Mouse (Mus musculus): Measurements from ENCODE around the gene Atad3a. TPM values are rescaled to one million over a fixed set of nuclear protein-coding genes. Genes with fewer than 3 reads are reported as not detected.

The Atad3a gene
- polyA plus RNA-seq, 1 experiment from 2014 or later = 99.0 TPM

DNA sequence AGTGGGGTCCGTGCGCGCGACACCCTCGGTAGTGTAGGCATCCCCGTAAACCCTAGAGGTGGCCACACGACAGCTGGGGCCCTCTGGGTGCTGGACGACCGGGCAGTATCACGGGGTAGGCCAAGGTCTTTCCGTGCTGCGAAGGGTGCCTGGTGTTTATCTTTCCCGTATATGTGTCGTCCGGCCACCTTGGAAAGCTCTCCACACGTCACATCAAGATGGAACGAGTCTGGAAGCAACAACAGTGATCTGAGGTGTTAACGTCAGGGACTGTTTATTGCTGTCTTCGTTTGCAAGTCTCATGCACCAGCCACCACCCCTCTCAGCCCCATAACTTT lies 55.3 kb downstream of the Atad3a start:
- peak overlapping the region; percentile 94 for H3K9ac ChIP-seq (ENCODE audit: low read length)
- H3K4me2 ChIP-seq (ENCODE audit: low read depth, low read length) = peak overlapping the region; percentile 71
- under 1% methylated on average over 19 of the region's 19 CpGs for WGBS
- H3K36me3 ChIP-seq (ENCODE audit: control insufficient read depth, insufficient read depth, low read length) = no peaks in the 10 kb centered on the region
- H3K27ac ChIP-seq (ENCODE audit: low read length) = peak overlapping the region; percentile 98
- no peaks in the 10 kb centered on the region for H3K27me3 ChIP-seq (ENCODE audit: control insufficient read depth, insufficient read depth, low read length)
- peaks cover 13% of the 10 kb centered on the region for H3K4me1 ChIP-seq (ENCODE audit: control insufficient read depth, insufficient read depth, low read length)
- ATAC-seq (ENCODE audit: insufficient read depth, low FRiP score) = no peak
- H3K4me3 ChIP-seq (replicated peaks; ENCODE audit: low read length) = peak overlapping the region; percentile 100
- H3K9me3 ChIP-seq (replicated peaks; ENCODE audit: control insufficient read depth, low read length) = no peaks in the 10 kb centered on the region

DNA sequence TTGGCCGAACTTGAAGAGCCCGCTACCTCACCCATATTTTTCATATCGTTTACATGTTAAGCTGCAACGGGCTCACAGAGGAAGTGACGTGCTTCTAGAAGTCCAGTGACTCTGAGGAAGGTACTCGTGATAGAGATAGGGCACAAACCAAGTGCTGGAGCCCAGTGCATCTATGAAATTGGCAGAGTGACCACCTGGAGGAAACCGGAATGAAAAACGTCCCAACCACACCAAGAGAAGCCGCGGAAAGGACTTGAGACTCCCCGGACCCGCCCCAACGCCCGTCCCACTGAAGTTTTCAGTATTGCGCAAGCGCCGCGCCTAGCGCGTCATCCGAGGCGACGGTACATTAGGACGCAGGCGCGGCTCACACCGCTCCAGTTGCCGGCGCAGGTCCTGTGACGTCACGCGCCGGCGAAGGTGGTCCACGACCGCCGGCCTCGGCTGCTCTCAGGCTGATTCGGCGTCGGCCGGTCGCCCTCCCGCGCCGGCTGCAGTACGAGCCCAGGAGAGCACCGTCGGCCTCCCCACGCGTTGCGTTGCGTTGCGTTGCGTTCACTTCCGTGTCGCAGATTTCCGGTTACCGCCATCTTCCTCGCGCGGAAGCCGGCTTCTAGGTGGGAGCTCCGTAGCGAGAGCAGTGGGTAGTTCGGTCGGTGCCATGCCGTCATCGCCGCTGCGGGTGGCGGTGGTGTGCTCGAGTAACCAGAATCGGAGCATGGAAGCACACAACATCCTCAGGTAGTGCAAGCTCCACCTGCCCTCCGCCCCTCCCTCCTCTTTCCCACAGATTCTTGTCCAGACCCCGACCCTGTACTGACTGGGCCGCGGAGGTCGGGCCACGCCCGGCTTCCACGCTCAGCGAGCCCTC lies 55.9 kb downstream of the Atad3a start, which contains the start of gene Ssu72:
Gene Ssu72 (plus strand): TSS at position 80 of the 871 bp plus-strand sequence.
- WGBS = under 1% methylated on average over 82 of the region's 83 CpGs
- peak within 1 kb of the TSS; percentile 100 for H3K4me3 ChIP-seq (replicated peaks; ENCODE audit: low read length)
- H3K27me3 ChIP-seq (ENCODE audit: control insufficient read depth, insufficient read depth, low read length) = no peaks in the 10 kb centered on the region
- H3K4me1 ChIP-seq (ENCODE audit: control insufficient read depth, insufficient read depth, low read length) = peaks cover 13% of the 10 kb centered on the region
- H3K9me3 ChIP-seq (replicated peaks; ENCODE audit: control insufficient read depth, low read length) = no peaks in the 10 kb centered on the region
- peak within 1 kb of the TSS; percentile 75 for H3K4me2 ChIP-seq (ENCODE audit: low read depth, low read length)
- no peaks in the 10 kb centered on the region for H3K36me3 ChIP-seq (ENCODE audit: control insufficient read depth, insufficient read depth, low read length)
- ATAC-seq (ENCODE audit: insufficient read depth, low FRiP score) = peak; percentile 94
- H3K27ac ChIP-seq (ENCODE audit: low read length) = peak within 1 kb of the TSS; percentile 98
- peak within 1 kb of the TSS; percentile 94 for H3K9ac ChIP-seq (ENCODE audit: low read length)

DNA sequence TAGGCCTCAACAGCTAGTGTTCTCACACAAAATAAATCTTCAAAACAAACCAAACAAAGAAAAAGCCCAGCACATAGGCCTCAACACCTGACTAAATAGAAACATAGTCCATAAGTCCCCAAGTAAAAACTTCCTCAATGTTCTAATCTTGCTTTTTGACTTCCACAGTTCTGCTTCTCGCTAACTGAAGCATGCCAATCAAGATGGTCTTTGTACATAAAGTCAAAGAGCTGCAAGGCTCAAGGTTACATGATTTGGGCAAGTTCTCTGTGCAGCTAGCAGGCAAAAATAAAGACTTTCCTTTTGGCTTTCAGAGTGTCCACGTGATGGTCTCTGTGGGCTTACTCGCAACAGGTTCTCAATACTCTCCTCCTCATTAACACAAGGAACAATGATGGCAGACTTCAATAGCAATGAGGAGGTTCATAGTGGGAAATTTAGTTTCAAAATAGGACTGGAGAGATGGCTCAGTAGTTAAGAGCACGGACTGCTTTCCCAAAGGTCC lies 57.4 kb downstream of the Atad3a start:
- H3K9me3 ChIP-seq (replicated peaks; ENCODE audit: control insufficient read depth, low read length) = no peaks in the 10 kb centered on the region
- 92% methylated on average over 4 of the region's 4 CpGs for WGBS
- no peak overlapping the region for H3K4me3 ChIP-seq (replicated peaks; ENCODE audit: low read length)
- no peaks in the 10 kb centered on the region for H3K36me3 ChIP-seq (ENCODE audit: control insufficient read depth, insufficient read depth, low read length)
- no peak overlapping the region for H3K9ac ChIP-seq (ENCODE audit: low read length)
- no peak overlapping the region for H3K27ac ChIP-seq (ENCODE audit: low read length)
- H3K4me1 ChIP-seq (ENCODE audit: control insufficient read depth, insufficient read depth, low read length) = peaks cover 6% of the 10 kb centered on the region
- no peak for ATAC-seq (ENCODE audit: insufficient read depth, low FRiP score)
- no peak overlapping the region for H3K4me2 ChIP-seq (ENCODE audit: low read depth, low read length)
- H3K27me3 ChIP-seq (ENCODE audit: control insufficient read depth, insufficient read depth, low read length) = no peaks in the 10 kb centered on the region

DNA sequence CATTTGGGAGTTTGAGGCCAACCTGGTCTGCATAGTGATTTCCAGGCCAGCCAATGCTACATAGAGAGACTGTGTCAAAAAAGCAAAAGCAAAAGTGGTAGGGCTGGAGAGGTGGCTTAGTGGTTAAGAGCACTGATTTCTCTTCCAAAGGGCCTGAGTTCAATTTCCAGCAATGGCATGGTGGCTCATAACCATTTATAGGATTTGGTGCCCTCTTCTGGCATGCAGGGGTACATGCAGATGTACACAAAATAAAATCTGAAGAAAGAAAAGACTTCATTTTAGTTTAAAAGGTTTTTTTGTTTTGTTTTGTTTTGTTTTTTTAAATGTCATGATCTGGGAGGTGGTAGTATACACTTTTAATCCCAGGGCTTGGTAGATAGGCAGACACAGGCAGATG lies 60.5 kb downstream of the Atad3a start:
- Histone ChIP-seq H3K4me2 (ENCODE audit: low read depth, low read length) (no peak overlapping the region), H3K4me1 (ENCODE audit: control insufficient read depth, insufficient read depth, low read length) (peaks cover 12% of the 10 kb centered on the region), H3K27me3 (ENCODE audit: control insufficient read depth, insufficient read depth, low read length) (no peaks in the 10 kb centered on the region; the same call in 1 of the 2 replicates), H3K9me3 (replicated peaks; ENCODE audit: control insufficient read depth, low read length) (no peaks in the 10 kb centered on the region), H3K4me3 (replicated peaks; ENCODE audit: low read length) (no peak overlapping the region), H3K9ac (ENCODE audit: low read length) (no peak overlapping the region), H3K36me3 (ENCODE audit: control insufficient read depth, insufficient read depth, low read length) (no peaks in the 10 kb centered on the region), H3K27ac (ENCODE audit: low read length) (no peak overlapping the region)
- no peak for ATAC-seq (ENCODE audit: insufficient read depth, low FRiP score)

DNA sequence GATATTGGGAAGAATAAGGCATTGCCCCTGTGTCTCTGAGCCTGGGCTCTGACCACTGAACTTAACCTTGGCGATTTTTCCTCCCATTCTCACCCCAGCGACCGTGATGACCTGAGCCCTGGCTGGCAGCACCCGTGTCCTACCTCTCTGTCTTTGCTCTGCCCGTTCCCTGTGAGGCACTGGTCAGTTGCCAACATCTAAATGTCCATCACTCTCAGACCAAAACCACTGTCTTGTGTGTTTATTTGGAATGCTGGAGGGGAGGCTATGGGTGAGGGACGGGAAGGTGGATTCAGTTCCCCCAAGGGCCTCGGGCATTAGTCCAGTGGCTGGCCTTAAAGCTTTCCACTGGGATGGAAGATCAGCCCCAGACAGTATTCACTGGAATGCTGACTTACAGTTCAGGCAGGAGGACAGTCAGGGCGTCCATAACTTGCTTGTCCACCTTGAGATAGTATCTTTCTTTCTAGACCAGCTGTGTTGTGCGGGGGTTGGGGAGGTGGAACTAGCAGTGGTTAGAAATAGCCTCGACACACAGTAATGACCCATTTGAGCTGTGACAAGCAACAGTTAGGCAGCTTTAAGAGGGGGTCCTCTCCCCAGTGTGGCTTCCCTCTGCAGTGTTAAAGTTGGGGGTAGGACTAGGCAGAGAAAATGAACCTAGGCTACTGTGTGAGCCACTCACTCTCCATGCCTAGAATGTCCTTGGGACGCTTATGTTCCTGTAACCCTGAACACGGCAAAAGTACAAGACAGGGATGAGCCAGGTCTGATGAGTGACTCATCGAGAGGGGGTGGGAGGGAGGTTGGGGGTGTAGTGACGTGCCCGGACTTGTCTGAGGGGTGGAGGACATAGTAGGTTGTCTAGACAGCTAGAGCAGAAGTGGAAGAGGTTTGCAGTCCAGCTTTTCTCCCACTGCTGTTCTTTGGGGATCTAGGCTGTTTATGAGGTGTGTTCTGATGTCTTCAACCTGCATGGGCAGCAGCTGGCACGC lies 64.3 kb downstream of the Atad3a start:
- Histone ChIP-seq H3K9ac (ENCODE audit: low read length) (0 out of 2 replicates have a peak overlapping the region, but pooled peaks have one; percentile 90), H3K4me3 (replicated peaks; ENCODE audit: low read length) (no peak overlapping the region)
- no peak for ATAC-seq (ENCODE audit: insufficient read depth, low FRiP score)

DNA sequence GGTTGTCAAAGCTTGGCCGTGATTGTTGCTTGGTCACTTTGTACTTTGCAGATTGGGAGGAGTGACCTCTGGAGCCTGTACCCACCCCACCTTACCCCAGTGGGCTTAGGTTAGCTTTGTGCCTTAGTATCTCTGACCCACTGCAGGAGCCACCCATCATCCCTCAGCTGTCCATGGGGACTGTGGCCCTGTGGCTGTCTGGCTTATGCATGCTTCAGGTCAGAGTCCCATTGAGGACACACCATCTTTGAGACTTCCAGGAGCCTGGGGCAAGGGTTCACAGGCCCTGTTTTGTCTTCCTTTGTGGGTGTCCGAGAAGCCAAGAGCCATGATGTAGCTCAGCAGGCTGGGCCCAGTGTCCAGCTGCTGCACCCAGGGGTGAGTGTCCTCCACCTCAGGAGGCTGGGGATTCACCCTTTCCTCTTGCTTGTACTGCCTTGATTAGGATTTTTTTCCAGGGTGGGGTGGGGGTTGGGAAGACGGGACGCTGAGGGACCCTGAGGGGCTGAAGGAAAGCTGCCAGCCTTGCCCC lies 65.3 kb downstream of the Atad3a start:
- no peak for ATAC-seq (ENCODE audit: insufficient read depth, low FRiP score)
- peak overlapping the region; percentile 71 for H3K4me3 ChIP-seq (replicated peaks; ENCODE audit: low read length)
- WGBS = 80% methylated on average over 4 of the region's 4 CpGs
- peaks cover 20% of the 10 kb centered on the region for H3K4me1 ChIP-seq (ENCODE audit: control insufficient read depth, insufficient read depth, low read length)
- H3K9me3 ChIP-seq (replicated peaks; ENCODE audit: control insufficient read depth, low read length) = no peaks in the 10 kb centered on the region
- H3K36me3 ChIP-seq (ENCODE audit: control insufficient read depth, insufficient read depth, low read length) = no peaks in the 10 kb centered on the region
- peak overlapping the region; percentile 90 for H3K9ac ChIP-seq (ENCODE audit: low read length)
- H3K27ac ChIP-seq (ENCODE audit: low read length) = no peak overlapping the region
- peak overlapping the region; percentile 98 for H3K4me2 ChIP-seq (ENCODE audit: low read depth, low read length)
- H3K27me3 ChIP-seq (ENCODE audit: control insufficient read depth, insufficient read depth, low read length) = no peaks in the 10 kb centered on the region; the same call in 1 of the 2 replicates

More for the DNA sequence above, 64.3 kb downstream of the Atad3a start:
- no peak overlapping the region for H3K27ac ChIP-seq (ENCODE audit: low read length)
- H3K36me3 ChIP-seq (ENCODE audit: control insufficient read depth, insufficient read depth, low read length) = no peaks in the 10 kb centered on the region
- H3K4me2 ChIP-seq (ENCODE audit: low read depth, low read length) = no peak overlapping the region
- no peaks in the 10 kb centered on the region for H3K9me3 ChIP-seq (replicated peaks; ENCODE audit: control insufficient read depth, low read length)
- no peaks in the 10 kb centered on the region; the same call in 1 of the 2 replicates for H3K27me3 ChIP-seq (ENCODE audit: control insufficient read depth, insufficient read depth, low read length)
- peaks cover 20% of the 10 kb centered on the region for H3K4me1 ChIP-seq (ENCODE audit: control insufficient read depth, insufficient read depth, low read length)
- whole genome bisulfite sequencing = 69% methylated on average over 16 of the region's 16 CpGs

DNA sequence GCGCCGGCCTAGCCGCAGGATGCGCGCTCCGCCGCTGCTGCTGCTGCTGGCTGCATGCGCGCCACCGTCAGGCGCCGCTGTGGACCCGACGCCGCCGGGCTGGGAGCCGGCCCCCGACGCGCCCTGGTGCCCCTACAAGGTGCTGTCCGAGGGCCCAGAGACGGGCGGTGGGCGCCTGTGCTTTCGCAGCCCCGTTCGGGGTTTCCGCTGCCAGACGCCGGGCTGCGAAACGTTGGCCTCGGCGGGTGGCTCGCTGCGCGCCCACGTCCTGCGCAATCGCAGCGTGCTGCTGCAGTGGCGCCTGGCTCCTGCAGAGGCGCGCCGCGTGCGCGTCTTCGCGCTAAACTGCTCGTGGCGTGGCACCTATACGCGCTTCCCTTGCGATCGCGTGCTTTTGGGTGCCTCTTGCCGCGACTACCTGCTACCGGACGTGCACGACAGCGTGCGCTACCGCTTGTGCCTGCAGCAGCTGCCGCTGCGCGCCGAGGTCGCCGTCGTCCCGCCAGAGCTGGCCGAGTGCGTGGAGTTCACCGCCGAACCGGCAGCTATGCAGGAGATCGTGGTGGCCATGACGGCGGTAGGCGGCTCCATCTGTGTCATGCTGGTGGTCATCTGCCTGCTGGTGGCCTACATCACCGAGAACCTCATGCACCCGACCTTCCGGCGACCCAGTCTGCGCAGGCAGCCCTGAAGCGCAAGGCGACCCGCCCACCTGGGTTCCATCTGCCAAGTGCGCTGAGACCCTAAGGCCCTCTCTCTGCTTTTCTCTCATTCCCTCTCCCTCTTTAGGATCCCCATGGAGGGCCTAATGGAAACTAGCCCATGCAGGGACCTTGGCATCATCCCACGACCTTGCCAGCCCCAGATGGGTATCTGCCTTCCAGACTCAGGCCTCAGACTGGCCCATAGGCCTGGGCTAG lies 66.2 kb downstream of the Atad3a start:
- Histone ChIP-seq H3K36me3 (ENCODE audit: control insufficient read depth, insufficient read depth, low read length) (no peaks in the 10 kb centered on the region), H3K27me3 (ENCODE audit: control insufficient read depth, insufficient read depth, low read length) (no peaks in the 10 kb centered on the region; the same call in 1 of the 2 replicates), H3K9me3 (replicated peaks; ENCODE audit: control insufficient read depth, low read length) (no peaks in the 10 kb centered on the region), H3K27ac (ENCODE audit: low read length) (no peak overlapping the region; the same call in 1 of the 2 replicates), H3K4me1 (ENCODE audit: control insufficient read depth, insufficient read depth, low read length) (peaks cover 20% of the 10 kb centered on the region), H3K4me3 (replicated peaks; ENCODE audit: low read length) (peak overlapping the region; percentile 71), H3K4me2 (ENCODE audit: low read depth, low read length) (peak overlapping the region; percentile 98), H3K9ac (ENCODE audit: low read length) (peak overlapping the region; percentile 90)
- ATAC-seq (ENCODE audit: insufficient read depth, low FRiP score) = peak; percentile 68
- WGBS = 1% methylated on average over 92 of the region's 92 CpGs

DNA sequence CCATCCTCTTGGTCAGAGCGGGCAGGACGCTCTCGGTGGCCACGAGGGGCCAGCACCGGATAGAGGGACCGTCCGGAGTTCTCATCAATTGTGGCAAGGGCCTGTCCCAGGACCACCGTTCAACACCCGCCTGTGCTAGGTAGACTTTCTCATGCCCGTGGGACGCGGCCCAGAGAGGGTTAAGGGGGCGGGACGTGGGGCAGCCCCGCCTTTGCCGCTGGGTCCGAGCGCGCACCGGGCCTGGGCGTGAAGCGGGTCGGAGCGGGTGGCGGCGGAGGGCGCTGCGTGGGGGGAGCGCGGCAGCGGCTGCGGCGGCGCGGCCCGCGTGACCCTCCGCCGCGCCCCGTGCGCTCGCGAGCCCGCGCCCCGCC lies 66.8 kb downstream of the Atad3a start, which contains the start of gene Fndc10:
Gene Fndc10 (plus strand): TSS at position 232 of the 371 bp plus-strand sequence.
- H3K9ac ChIP-seq (ENCODE audit: low read length) = peak within 1 kb of the TSS; percentile 90
- no peak within 1 kb of the TSS; the same call in 1 of the 2 replicates for H3K27ac ChIP-seq (ENCODE audit: low read length)
- ATAC-seq (ENCODE audit: insufficient read depth, low FRiP score) = peak; percentile 82
- H3K4me2 ChIP-seq (ENCODE audit: low read depth, low read length) = peak within 1 kb of the TSS; percentile 98
- no peaks in the 10 kb centered on the region for H3K9me3 ChIP-seq (replicated peaks; ENCODE audit: control insufficient read depth, low read length)
- H3K36me3 ChIP-seq (ENCODE audit: control insufficient read depth, insufficient read depth, low read length) = no peaks in the 10 kb centered on the region
- under 1% methylated on average over 41 of the region's 47 CpGs for WGBS
- no peaks in the 10 kb centered on the region; the same call in 1 of the 2 replicates for H3K27me3 ChIP-seq (ENCODE audit: control insufficient read depth, insufficient read depth, low read length)
- H3K4me1 ChIP-seq (ENCODE audit: control insufficient read depth, insufficient read depth, low read length) = peaks cover 20% of the 10 kb centered on the region
- peak within 1 kb of the TSS; percentile 71 for H3K4me3 ChIP-seq (replicated peaks; ENCODE audit: low read length)

Measured in stomach, embryonic 16.5 days (tissue).